Mouse (Mus musculus) Muller cell, postnatal 12 days (primary cell): ENCODE measurements around the gene Lrrc51.
A peak's percentile ranks its signal among the peaks of the same experiment; 100 is the strongest.
"Not testable (repeated sequence)": the region's sequence is repeated elsewhere in the genome, so short reads cannot be mapped to it uniquely, and the experiment has no call there.

ENCODE experiments used
- DNase-seq: peaks from one replicate; pipeline ENCODE4 v3.0.0-alpha.2; 2015; ENCODE audit errors: inconsistent ontology term

Gene Lrrc51

GRCm38 (mm10) chr7:101938348-101938747, 4.7 kb upstream of the Lrrc51 start:
- DNase-seq, result no peak

- DNase-seq, result no peak
Observed at GRCm38 (mm10) chr7:101937569-101937968, 3.9 kb upstream of the Lrrc51 start.

- DNase-seq, result no peak
Observed at GRCm38 (mm10) chr7:101936996-101937395, 3.3 kb upstream of the Lrrc51 start.

GRCm38 (mm10) chr7:101935957-101936356, 2.3 kb upstream of the Lrrc51 start:
- DNase-seq, result no peak

GRCm38 (mm10) chr7:101933300-101933699, 395 bp downstream of the Lrrc51 start:
- peak; percentile 51 for DNase-seq

GRCm38 (mm10) chr7:101932551-101932950, 1.1 kb downstream of the Lrrc51 start:
- no peak for DNase-seq

GRCm38 (mm10) chr7:101928093-101928492, 5.6 kb downstream of the Lrrc51 start:
- no peak for DNase-seq

- DNase-seq, result not testable (repeated sequence)
Observed at GRCm38 (mm10) chr7:101925892-101926291, 7.8 kb downstream of the Lrrc51 start.

GRCm38 (mm10) chr7:101918071-101918470, 15.6 kb downstream of the Lrrc51 start:
- DNase-seq, result peak; percentile 61

- no peak for DNase-seq
Observed at GRCm38 (mm10) chr7:101911982-101912381, 21.7 kb downstream of the Lrrc51 start.

- no peak for DNase-seq
Observed at GRCm38 (mm10) chr7:101910138-101910537, 23.6 kb downstream of the Lrrc51 start.

GRCm38 (mm10) chr7:101908367-101908766, 25.3 kb downstream of the Lrrc51 start:
- peak; percentile 49 for DNase-seq

GRCm38 (mm10) chr7:101906696-101907095, 27.0 kb downstream of the Lrrc51 start:
- peak; percentile 4 for DNase-seq

- DNase-seq, result no peak
Observed at GRCm38 (mm10) chr7:101906287-101906681, 27.4 kb downstream of the Lrrc51 start, which contains the start of gene Tomt. Gene Tomt (minus strand): TSS chr7:101906359.

- peak; percentile 99 for DNase-seq
Observed at GRCm38 (mm10) chr7:101905561-101906286, 28.0 kb downstream of the Lrrc51 start, which contains the start of gene Lamtor1. Gene Lamtor1 (plus strand): TSS chr7:101905904.

GRCm38 (mm10) chr7:101902846-101903245, 30.8 kb downstream of the Lrrc51 start:
- no peak for DNase-seq

GRCm38 (mm10) chr7:101901969-101902368, 31.7 kb downstream of the Lrrc51 start:
- DNase-seq, result no peak

GRCm38 (mm10) chr7:101900331-101901097, 33.2 kb downstream of the Lrrc51 start:
- DNase-seq, result no peak

GRCm38 (mm10) chr7:101896104-101897066, 37.3 kb downstream of the Lrrc51 start:
- peak; percentile 99 for DNase-seq

- DNase-seq, result no peak
Observed at GRCm38 (mm10) chr7:101895695-101896094, 38.0 kb downstream of the Lrrc51 start.

GRCm38 (mm10) chr7:101888460-101888859, 45.2 kb downstream of the Lrrc51 start:
- DNase-seq, result no peak

GRCm38 (mm10) chr7:101886274-101886673, 47.4 kb downstream of the Lrrc51 start:
- no peak for DNase-seq
